Mouse (Mus musculus) adrenal gland, postnatal 0 days (tissue): Measurements from ENCODE around the gene Slc23a2. TPM values are rescaled to one million over a fixed set of nuclear protein-coding genes. Genes with fewer than 3 reads are reported as not detected.

ENCODE experiments used
- polyA plus RNA-seq: library from polyadenylated mRNA; unstranded; fragments of >200 nt; fragmentation: Nextera tagmentation; extraction: Ambion mirVana; gene quantifications from 2 replicates; pipeline ENCODE4 v1.2.1, GENCODE M21; 2015

Gene Slc23a2
- 19.7 and 37.9 TPM in 2 replicates for polyA plus RNA-seq

GRCm38 (mm10) chr2:132144971-132145691 lies at the start of gene Slc23a2:
Gene Slc23a2, minus strand, starts transcription at chr2:132145108.

GRCm38 (mm10) chr2:132029646-132030417 lies 115.1 kb downstream of the Slc23a2 start, which contains the start of gene Rassf2:
Gene Rassf2, minus strand, starts transcription at chr2:132030258.

Other genes starting within 250 kb of the Slc23a2 start
- 97.0 and 109 TPM in 2 replicates for gene Prnp, start 235.2 kb downstream of the Slc23a2 start, polyA plus RNA-seq
- gene Prn, start 235.2 kb downstream of the Slc23a2 start, polyA plus RNA-seq, result 0.29 TPM in 1 of 2 replicates, not detected in the other
- gene Prnd, start 194.2 kb downstream of the Slc23a2 start, polyA plus RNA-seq, result 2.9 and 4.1 TPM in 2 replicates
- 7.7 and 13.5 TPM in 2 replicates for gene Rassf2, start 114.8 kb downstream of the Slc23a2 start, polyA plus RNA-seq
- 54.0 and 68.1 TPM in 2 replicates for gene Tmem230, start 102.7 kb upstream of the Slc23a2 start, polyA plus RNA-seq
- 146 and 173 TPM in 2 replicates for gene Pcna, start 108.2 kb upstream of the Slc23a2 start, polyA plus RNA-seq
- gene Cds2, start 118.0 kb upstream of the Slc23a2 start, polyA plus RNA-seq, result 20.9 and 30.2 TPM in 2 replicates
- 0.15 and 0.32 TPM in 2 replicates for gene Prokr2, start 240.3 kb upstream of the Slc23a2 start, polyA plus RNA-seq